Mouse (Mus musculus) lung, adult 10 weeks (tissue): ENCODE measurements around the gene Ubc. TPM values are rescaled to one million over a fixed set of nuclear protein-coding genes. Genes with fewer than 3 reads are reported as not detected.

Experiments
- polyA plus RNA-seq: library from polyadenylated mRNA; stranded (reverse); fragments of 350-450 nt; fragmentation: Illumina TruSeq; extraction: RNeasy Lipid Tissue Mini Kit (QIAGEN cat#74804); gene quantifications from one replicate; pipeline ENCODE4 v1.2.3, GENCODE M21; 2014; ENCODE audit warnings: low read depth, low replicate concordance; ENCODE audit not compliant: insufficient read depth

The Ubc gene
- 423 TPM for polyA plus RNA-seq

DNA sequence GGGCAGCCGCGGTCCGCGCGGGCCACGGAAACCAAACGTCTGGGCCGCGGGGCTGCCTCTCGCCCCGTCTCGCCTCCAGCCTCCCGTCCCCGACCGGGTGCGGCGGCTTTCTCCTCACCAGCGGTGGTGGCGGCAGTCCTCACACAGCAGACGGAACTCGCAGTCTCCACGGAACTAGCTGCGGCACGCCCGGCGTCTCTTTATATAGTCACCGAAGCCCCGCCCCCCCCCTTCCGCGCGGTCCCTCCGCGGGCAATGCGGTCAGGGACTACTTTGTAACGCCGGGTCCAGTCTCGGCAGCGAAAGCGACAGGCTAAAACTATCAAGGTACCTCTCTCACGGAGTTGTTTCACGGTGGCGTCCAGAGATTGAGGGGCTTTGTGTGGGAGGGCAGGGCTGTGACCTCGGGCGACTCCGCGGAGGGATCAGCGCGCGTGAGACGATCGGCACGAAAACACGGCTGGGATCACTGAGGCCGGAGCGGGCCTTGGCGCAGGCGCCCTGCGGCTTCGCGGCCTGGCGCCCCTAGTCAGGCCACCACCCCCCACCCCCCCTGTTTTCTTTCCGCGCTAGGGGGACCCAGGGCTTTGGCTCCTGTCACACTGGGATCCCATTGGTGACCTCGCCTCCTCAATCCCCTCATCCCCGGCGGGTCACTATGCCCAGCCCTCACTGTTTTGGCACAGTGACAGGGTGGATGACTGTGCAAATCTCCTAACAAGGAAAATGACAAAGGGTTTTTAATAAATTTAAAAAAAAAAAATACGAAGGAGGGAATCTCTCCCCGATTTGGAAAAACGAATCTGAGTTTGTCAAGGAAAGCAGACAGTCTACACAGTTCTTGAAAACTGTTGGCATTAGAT lies at the start of gene Ubc:
TSS of gene Ubc (minus strand) at position 624 of the 863 bp plus-strand sequence.

DNA sequence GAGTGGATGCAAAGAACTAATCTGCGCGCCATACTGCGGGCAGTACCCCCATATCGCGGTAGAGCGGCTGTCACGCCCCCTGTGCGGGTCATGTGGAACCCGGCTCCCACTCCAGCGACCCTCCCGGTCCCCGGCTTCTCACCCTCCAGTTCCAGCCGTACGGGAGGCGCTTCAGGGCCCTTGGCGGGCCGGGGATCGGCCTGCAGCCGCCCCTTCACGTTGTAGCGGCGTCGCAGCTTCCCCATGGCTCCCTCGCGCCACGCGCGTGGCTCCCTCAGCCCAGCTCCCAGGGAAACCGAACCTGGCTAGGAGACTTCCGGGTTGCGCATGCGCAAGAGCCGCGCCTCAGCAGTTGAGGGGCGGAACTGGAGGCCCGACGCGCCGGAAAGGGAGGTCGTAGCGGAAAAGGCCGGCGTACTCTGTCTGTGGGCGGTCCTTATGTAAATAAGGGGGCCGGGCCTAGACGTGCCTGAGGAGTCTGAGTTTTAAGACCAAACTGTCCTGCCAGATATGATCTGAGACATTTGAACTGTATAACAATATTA lies 43.9 kb upstream of the Ubc start, which contains the start of gene Dhx37:
TSS of gene Dhx37 (minus strand) at position 329 of the 545 bp plus-strand sequence.

DNA sequence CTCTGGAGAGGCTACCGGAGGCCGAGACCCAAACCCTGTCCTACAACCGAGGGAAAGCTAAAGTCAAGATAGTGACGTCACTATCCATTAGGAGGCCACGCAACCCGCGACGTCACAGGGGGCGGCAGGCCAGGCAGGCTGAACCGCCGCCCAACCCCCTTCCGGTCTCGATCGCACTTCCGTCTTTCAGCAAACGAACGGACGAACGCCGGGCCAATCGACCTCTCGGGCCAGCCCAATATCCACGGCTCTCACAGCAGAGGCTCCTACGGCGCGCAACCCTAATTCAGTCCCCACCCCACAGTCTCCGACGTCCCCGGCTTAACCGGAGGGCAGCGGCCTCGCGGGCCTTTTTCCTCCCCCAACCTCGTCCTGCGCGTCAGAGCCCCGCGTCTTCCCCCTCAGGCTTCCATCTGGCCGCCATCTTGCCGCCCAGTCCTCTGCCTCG lies 847 bp downstream of the Ubc start, which contains the start of gene Gm10382:
TSS of gene Gm10382 (plus strand) at position 192 of the 448 bp plus-strand sequence.

DNA sequence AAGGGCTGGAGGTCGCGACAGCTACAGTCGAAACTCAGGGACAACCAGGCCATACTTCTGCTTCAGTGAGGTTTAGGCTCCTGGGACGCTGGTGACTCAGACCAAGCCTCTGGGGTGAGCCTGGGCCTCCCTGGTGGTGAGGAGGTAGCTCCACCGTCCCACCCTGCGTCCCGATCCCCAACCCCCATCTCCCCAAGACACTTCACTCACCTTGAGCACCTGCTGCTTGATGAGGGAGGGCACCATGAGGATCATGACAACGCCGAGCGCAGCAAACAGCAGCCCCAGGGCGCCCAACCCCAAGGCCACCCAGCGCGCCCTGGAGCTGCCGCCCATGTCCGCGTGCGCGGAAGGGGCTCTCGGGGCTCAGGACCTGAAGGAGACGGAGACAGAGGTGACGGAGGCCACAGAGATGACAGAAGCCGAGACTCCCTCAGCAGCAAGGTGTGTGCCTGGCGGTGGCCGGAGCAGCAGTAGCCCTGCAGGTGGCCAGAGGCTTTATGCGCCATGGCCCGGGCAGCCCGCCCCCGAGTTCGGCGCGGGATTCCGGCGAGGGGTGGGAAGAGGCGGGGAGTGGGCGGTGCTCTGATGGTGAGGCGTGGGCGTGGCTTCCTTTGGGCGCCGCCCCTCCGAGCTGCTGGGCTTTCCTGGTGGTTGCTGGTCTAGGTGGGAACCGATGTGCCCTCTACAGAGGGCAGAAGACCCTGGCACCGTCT lies 49.3 kb downstream of the Ubc start, which contains the start of gene Scarb1:
TSS of gene Scarb1 (minus strand) at position 548 of the 716 bp plus-strand sequence.

Other genes starting within 250 kb of the Ubc start
- gene Ncor2, start 211.0 kb downstream of the Ubc start, polyA plus RNA-seq = 27.8 TPM
- 46.8 TPM for gene Scarb1, start 49.1 kb downstream of the Ubc start, polyA plus RNA-seq
- 0.20 TPM for gene Gm10382, start 880 bp downstream of the Ubc start, polyA plus RNA-seq
- gene Dhx37, start 43.9 kb upstream of the Ubc start, polyA plus RNA-seq = 7.9 TPM
- gene Bri3bp, start 51.4 kb upstream of the Ubc start, polyA plus RNA-seq = 6.3 TPM
- 19.8 TPM for gene Aacs, start 85.6 kb upstream of the Ubc start, polyA plus RNA-seq
- not detected for gene Tmem132b, start 141.6 kb upstream of the Ubc start, polyA plus RNA-seq